ENCODE assay signal across 21 mouse cellular contexts in the genomic region with DNA sequence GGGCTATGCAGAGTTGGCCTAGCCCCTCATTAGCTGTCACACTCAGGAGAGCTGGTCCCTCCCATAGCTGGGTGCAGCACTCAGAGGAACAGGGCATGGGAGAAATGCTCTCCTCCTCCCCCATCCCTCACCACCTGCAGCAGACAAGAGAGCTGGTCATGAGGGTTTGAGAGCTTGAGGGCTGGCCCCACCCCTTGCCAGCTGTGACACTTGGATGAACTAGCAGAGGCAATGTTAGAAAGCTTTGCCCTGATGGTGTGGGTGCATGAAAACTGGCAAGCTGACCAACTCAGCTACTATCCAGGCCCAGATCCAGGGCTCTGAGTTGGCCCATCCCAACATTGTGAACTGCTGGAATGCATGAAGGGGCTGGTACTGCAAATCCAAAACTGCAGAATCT. TPM values are rescaled to one million over a fixed set of nuclear protein-coding genes. Genes with fewer than 3 reads are reported as not detected.
DNase-seq lines count a peak whose midpoint lies in the region; ATAC-seq and TF ChIP-seq lines count a peak whose summit lies in the region.
"Had no signal": no experiment of that assay in that cellular context is flagged by ENCODE, and none has a peak within 500 bp of the region (broad histone marks: within the 10 kb centered on the region; RNA-seq: fewer than 3 reads in every experiment).

No protein-coding gene starts in this region.

- H3K9me3 ChIP-seq in hindbrain, embryonic 11.5 days (ENCODE audit: control insufficient read depth, low read length) = no peaks in the 10 kb centered on the region
- H3K9me3 ChIP-seq: embryonic facial prominence, embryonic 15.5 days; G1E; limb, embryonic 15.5 days; neural tube, embryonic 13.5 days had no signal

- no peak overlapping the region for H3K9ac ChIP-seq in hindbrain, embryonic 11.5 days (ENCODE audit: low read depth, low read length)
- H3K9ac ChIP-seq: embryonic facial prominence, embryonic 15.5 days; forebrain, embryonic 12.5 days; hindbrain, embryonic 14.5 days; limb, embryonic 15.5 days; neural tube, embryonic 13.5 days had no signal

- no peak overlapping the region for H3K4me2 ChIP-seq in hindbrain, embryonic 11.5 days (replicated peaks; ENCODE audit: low read depth, low read length)
- H3K4me2 ChIP-seq: embryonic facial prominence, embryonic 15.5 days; forebrain, embryonic 12.5 days; hindbrain, embryonic 14.5 days; limb, embryonic 15.5 days; neural tube, embryonic 13.5 days had no signal

- CTCF ChIA-PET in Patski (lab: Charles Lee) = interaction anchor here (0.7 to 3.7 kb wide), 3 partner anchors 11 to 14 kb away, joined by 5 to 24 read pairs (median 10); no protein-coding TSS in a partner anchor

- ATAC-seq in frontal cortex, adult (ENCODE audit: low TSS enrichment) = peak; percentile 82
- peak; percentile 20 for ATAC-seq in Patski
- no peak for ATAC-seq in hindbrain, embryonic 11.5 days (ENCODE audit: low FRiP score)
- ATAC-seq: intestine, embryonic 16.5 days had no signal

- DNase-seq in frontal cortex, postnatal 10 days (ENCODE audit: low spot score in 2 of 2) = no peak
- DNase-seq in layer of hippocampus, adult 11-12 months (ENCODE audit: low spot score) = peak; percentile 61
- no peak for DNase-seq in layer of hippocampus, adult 9-10 months (ENCODE audit: low spot score)
- peak; percentile 9 for DNase-seq in 3T3-L1 (ENCODE audit: low read depth, low spot score)
- DNase-seq in Patski (ENCODE audit: low read depth, low spot score) = no peak
- no peak for DNase-seq in adrenal gland, adult 8-10 months
- no peak for DNase-seq in hindbrain, embryonic 11.5 days (ENCODE audit: low spot score)
- DNase-seq: lung, adult 2 months had no signal

- H3K27me3 ChIP-seq in Patski = no peaks in the 10 kb centered on the region
- H3K27me3 ChIP-seq in hindbrain, embryonic 11.5 days (ENCODE audit: control insufficient read depth, insufficient read depth, low read length) = no peaks in the 10 kb centered on the region
- H3K27me3 ChIP-seq: embryonic facial prominence, embryonic 15.5 days; forebrain, embryonic 12.5 days; limb, embryonic 15.5 days; neural tube, embryonic 13.5 days had no signal

- H3K36me3 ChIP-seq in hindbrain, embryonic 11.5 days (ENCODE audit: control insufficient read depth, insufficient read depth, low read length) = no peaks in the 10 kb centered on the region
- H3K36me3 ChIP-seq: embryonic facial prominence, embryonic 15.5 days; forebrain, embryonic 12.5 days; G1E; limb, embryonic 15.5 days; neural tube, embryonic 13.5 days had no signal

- POLR2A ChIA-PET in Patski (lab: Charles Lee) = no interaction called here

- no peaks in the 10 kb centered on the region for H3K4me1 ChIP-seq in hindbrain, embryonic 11.5 days (replicated peaks; ENCODE audit: control insufficient read depth, insufficient read depth, low read length)
- H3K4me1 ChIP-seq: embryonic facial prominence, embryonic 15.5 days; forebrain, embryonic 12.5 days; limb, embryonic 15.5 days; neural tube, embryonic 13.5 days had no signal

- in situ Hi-C loops in Patski (cut with MboI; ENCODE audit: low pct_unique_long_range_greater_than_20kb) = no loop called here

- no peak overlapping the region for H3K4me3 ChIP-seq in hindbrain, embryonic 11.5 days (ENCODE audit: low read depth, low read length)
- H3K4me3 ChIP-seq: embryonic facial prominence, embryonic 15.5 days; forebrain, embryonic 12.5 days; limb, embryonic 15.5 days; neural tube, embryonic 13.5 days had no signal

- no peak for TF ChIP-seq CTCF in Patski (IDR thresholded peaks at IDR 0.05)

- H3K27ac ChIP-seq in hindbrain, embryonic 11.5 days (ENCODE audit: low read depth, low read length) = no peak overlapping the region
- H3K27ac ChIP-seq: embryonic facial prominence, embryonic 15.5 days; forebrain, embryonic 12.5 days; hindbrain, embryonic 14.5 days; limb, embryonic 15.5 days; macrophage; neural tube, embryonic 13.5 days had no signal

RNA-seq across cellular contexts. Expression of gene Ankub1, which starts 14.8 kb away (rescaled TPM):
- polyA plus RNA-seq in Patski (2021) = not detected
- not detected for total RNA-seq in adrenal gland, adult 8-10 months (2022)
- 0.08 and 0.20 TPM in 2 replicates for polyA plus RNA-seq in hindbrain, embryonic 11.5 days (2014; fragmentation: Nextera tagmentation; extraction: Ambion mirVana)
- polyA plus RNA-seq: G1E; heart, embryonic 14.5 days; intestine, embryonic 16.5 days; kidney, embryonic 16.5 days; macrophage; stomach, embryonic 14.5 days; thymus, postnatal 0 days had no signal

RNA-seq across cellular contexts. Expression of gene Commd2, which starts 26.3 kb away (rescaled TPM):
- 67.2 TPM for polyA plus RNA-seq in Patski (2021)
- 10 to 100 TPM; 26.6 to 30.9 (median 29.1) TPM for total RNA-seq in adrenal gland, adult 8-10 months (2022)
- 101 and 110 TPM in 2 replicates for polyA plus RNA-seq in hindbrain, embryonic 11.5 days (2014; fragmentation: Nextera tagmentation; extraction: Ambion mirVana)

RNA-seq across cellular contexts. Expression of gene Rnf13, which starts 58.1 kb away (rescaled TPM):
- polyA plus RNA-seq in Patski (2021) = 134 TPM
- 100 to 1,000 TPM; 103 to 123 (median 113) TPM for total RNA-seq in adrenal gland, adult 8-10 months (2022)
- polyA plus RNA-seq in hindbrain, embryonic 11.5 days (2014; fragmentation: Nextera tagmentation; extraction: Ambion mirVana) = 58.3 and 63.4 TPM in 2 replicates

Comparison
In these comparisons a context has a peak if more than half of its experiments do, and no peak if none do; other contexts are left out.
1. DNase-seq: peak in layer of hippocampus, adult 11-12 months (single experiment) and 3T3-L1 (single experiment); none in frontal cortex, postnatal 10 days (0 of 2), layer of hippocampus, adult 9-10 months (single experiment), Patski (single experiment), adrenal gland, adult 8-10 months (single experiment) and hindbrain, embryonic 11.5 days (single experiment).